Mouse (Mus musculus): ENCODE data around the gene Zc3h7a. TPM values are rescaled to one million over a fixed set of nuclear protein-coding genes. Genes with fewer than 3 reads are reported as not detected.

The Zc3h7a gene
- polyA plus RNA-seq, 1 experiment from 2014 or later = 98.3 TPM

- no peaks in the 10 kb centered on the region for H3K27me3 ChIP-seq
- 91% methylated on average over 13 of the region's 13 CpGs for WGBS
- no peak overlapping the region for H3K4me2 ChIP-seq
- H3K9ac ChIP-seq (replicated peaks) = no peak overlapping the region
- H3K36me3 ChIP-seq = peaks cover 43% of the 10 kb centered on the region
- H3K27ac ChIP-seq = no peak overlapping the region
- 0 out of 2 replicates have a peak, but pooled peaks cover 5% of the 10 kb centered on the region for H3K4me1 ChIP-seq (replicated peaks)
- H3K4me3 ChIP-seq (replicated peaks) = no peak overlapping the region
- no peaks in the 10 kb centered on the region for H3K9me3 ChIP-seq
- ATAC-seq (ENCODE audit: insufficient number of reproducible peaks, insufficient read depth, low FRiP score, low TSS enrichment, low read depth) = no peak
Measured at GRCm38 (mm10) chr16:11093717-11094386, 82.3 kb downstream of the Zc3h7a start.

GRCm38 (mm10) chr16:11092523-11092922 is 83.7 kb downstream of the Zc3h7a start:
- Histone ChIP-seq H3K9me3 (no peaks in the 10 kb centered on the region), H3K27me3 (no peaks in the 10 kb centered on the region), H3K4me3 (replicated peaks) (no peak overlapping the region), H3K27ac (no peak overlapping the region), H3K9ac (replicated peaks) (no peak overlapping the region), H3K4me1 (replicated peaks) (no peaks in the 10 kb centered on the region), H3K4me2 (no peak overlapping the region), H3K36me3 (peaks cover 57% of the 10 kb centered on the region)
- no peak for ATAC-seq (ENCODE audit: insufficient number of reproducible peaks, insufficient read depth, low FRiP score, low TSS enrichment, low read depth)
- WGBS = 82% methylated on average over 3 of the region's 3 CpGs

- H3K9me3 ChIP-seq = no peaks in the 10 kb centered on the region
Measured at GRCm38 (mm10) chr16:11092061-11092460, 84.1 kb downstream of the Zc3h7a start.

GRCm38 (mm10) chr16:11090836-11091570 is 85.2 kb downstream of the Zc3h7a start:
- Histone ChIP-seq H3K27ac (no peak overlapping the region), H3K27me3 (no peaks in the 10 kb centered on the region), H3K9ac (replicated peaks) (no peak overlapping the region), H3K9me3 (no peaks in the 10 kb centered on the region), H3K36me3 (peaks cover 71% of the 10 kb centered on the region), H3K4me1 (replicated peaks) (no peaks in the 10 kb centered on the region), H3K4me2 (no peak overlapping the region), H3K4me3 (replicated peaks) (no peak overlapping the region)
- ATAC-seq (ENCODE audit: insufficient number of reproducible peaks, insufficient read depth, low FRiP score, low TSS enrichment, low read depth) = no peak
- WGBS = 84% methylated on average over 10 of the region's 10 CpGs

More at GRCm38 (mm10) chr16:11092061-11092460, 84.1 kb downstream of the Zc3h7a start:
- Histone ChIP-seq H3K36me3 (peaks cover 60% of the 10 kb centered on the region), H3K9ac (replicated peaks) (no peak overlapping the region), H3K4me3 (replicated peaks) (no peak overlapping the region), H3K4me1 (replicated peaks) (no peaks in the 10 kb centered on the region), H3K27me3 (no peaks in the 10 kb centered on the region), H3K4me2 (no peak overlapping the region), H3K27ac (no peak overlapping the region)
- 84% methylated on average over 4 of the region's 4 CpGs for WGBS
- ATAC-seq (ENCODE audit: insufficient number of reproducible peaks, insufficient read depth, low FRiP score, low TSS enrichment, low read depth) = no peak

GRCm38 (mm10) chr16:11086856-11087588 is 89.2 kb downstream of the Zc3h7a start:
- 79% methylated on average over 5 of the region's 5 CpGs for WGBS
- no peak for ATAC-seq (ENCODE audit: insufficient number of reproducible peaks, insufficient read depth, low FRiP score, low TSS enrichment, low read depth)

More at GRCm38 (mm10) chr16:11086856-11087588, 89.2 kb downstream of the Zc3h7a start:
- H3K9me3 ChIP-seq = no peaks in the 10 kb centered on the region
- H3K4me3 ChIP-seq (replicated peaks) = no peak overlapping the region
- H3K27me3 ChIP-seq = no peaks in the 10 kb centered on the region
- no peaks in the 10 kb centered on the region for H3K4me1 ChIP-seq (replicated peaks)
- peaks cover 95% of the 10 kb centered on the region for H3K36me3 ChIP-seq
- no peak overlapping the region for H3K4me2 ChIP-seq
- H3K27ac ChIP-seq = no peak overlapping the region
- no peak overlapping the region for H3K9ac ChIP-seq (replicated peaks)

Small RNA genes lying within 50 kb of the gene (microRNA-seq; reads per million reads assigned to microRNA genes)
- gene Gm23935 = 139 reads per million, percentile 56 among the genes with 10 or more reads in this experiment

Other genes starting within 250 kb of the Zc3h7a start
- 40.3 and 46.6 TPM in 2 replicates for gene Snn, start 115.4 kb downstream of the Zc3h7a start, polyA plus RNA-seq (2016; fragmentation: Nextera tagmentation; extraction: Ambion mirVana)
- gene Litaf, start 110.2 kb downstream of the Zc3h7a start, polyA plus RNA-seq (2016; fragmentation: Nextera tagmentation; extraction: Ambion mirVana) = 103 TPM in 2 replicates
- 36.3 and 39.5 TPM in 2 replicates for gene Txndc11, start 41.7 kb downstream of the Zc3h7a start, polyA plus RNA-seq (2016; fragmentation: Nextera tagmentation; extraction: Ambion mirVana)
- 224 and 225 TPM in 2 replicates for gene Rsl1d1, start 26.9 kb upstream of the Zc3h7a start, polyA plus RNA-seq (2016; fragmentation: Nextera tagmentation; extraction: Ambion mirVana)
- 106 and 113 TPM in 2 replicates for gene Gspt1, start 77.9 kb upstream of the Zc3h7a start, polyA plus RNA-seq (2016; fragmentation: Nextera tagmentation; extraction: Ambion mirVana)
- gene Tnfrsf17, start 137.4 kb upstream of the Zc3h7a start, polyA plus RNA-seq (2016; fragmentation: Nextera tagmentation; extraction: Ambion mirVana) = 0.27 TPM in 1 of 2 replicates, not detected in the other
- 16.1 and 17.4 TPM in 2 replicates for gene Snx29, start 146.5 kb upstream of the Zc3h7a start, polyA plus RNA-seq (2016; fragmentation: Nextera tagmentation; extraction: Ambion mirVana)